Mouse (Mus musculus): ENCODE measurements around the gene Fgfr3. TPM values are rescaled to one million over a fixed set of nuclear protein-coding genes. Genes with fewer than 3 reads are reported as not detected.

Gene Fgfr3
- polyA plus RNA-seq (2015; fragmentation: Nextera tagmentation; extraction: Ambion mirVana) = 24.6 and 32.5 TPM in 2 replicates

- Histone ChIP-seq H3K9me3 (no peaks in the 10 kb centered on the region), H3K27me3 (peaks cover 42% of the 10 kb centered on the region), H3K36me3 (0 out of 2 replicates have a peak, but pooled peaks cover 6% of the 10 kb centered on the region), H3K27ac (peak within 1 kb of the TSS; percentile 78), H3K4me2 (peak within 1 kb of the TSS; percentile 98), H3K4me1 (peaks cover 42% of the 10 kb centered on the region), H3K4me3 (peak within 1 kb of the TSS; percentile 81), H3K9ac (peak within 1 kb of the TSS; percentile 85)
- under 1% methylated on average over 73 of the region's 73 CpGs for WGBS
- peak; percentile 77 for ATAC-seq (ENCODE audit: insufficient number of reproducible peaks, insufficient read depth, low FRiP score, low TSS enrichment, low read depth)
Measured at GRCm38 (mm10) chr5:33721541-33722265, at the start of gene Fgfr3. Gene Fgfr3 (plus strand): TSS chr5:33721674.

GRCm38 (mm10) chr5:33674439-33674838, 47.0 kb upstream of the Fgfr3 start:
- Histone ChIP-seq H3K4me3 (no peak overlapping the region), H3K27me3 (no peaks in the 10 kb centered on the region), H3K4me1 (no peaks in the 10 kb centered on the region), H3K9ac (no peak overlapping the region), H3K27ac (peak overlapping the region; percentile 28; the same call in 1 of the 2 replicates), H3K4me2 (no peak overlapping the region), H3K9me3 (no peaks in the 10 kb centered on the region), H3K36me3 (peaks cover 37% of the 10 kb centered on the region)
- 49% methylated on average over 3 of the region's 3 CpGs for whole genome bisulfite sequencing
- no peak for ATAC-seq (ENCODE audit: insufficient number of reproducible peaks, insufficient read depth, low FRiP score, low TSS enrichment, low read depth)

GRCm38 (mm10) chr5:33675964-33676363, 45.5 kb upstream of the Fgfr3 start:
- Histone ChIP-seq H3K9ac (no peak overlapping the region), H3K4me3 (no peak overlapping the region), H3K27ac (no peak overlapping the region), H3K4me1 (peaks cover under 1% of the 10 kb centered on the region; the same call in 1 of the 2 replicates), H3K36me3 (peaks cover 22% of the 10 kb centered on the region), H3K9me3 (no peaks in the 10 kb centered on the region), H3K27me3 (no peaks in the 10 kb centered on the region), H3K4me2 (no peak overlapping the region)
- 4% methylated on average over 1 of the region's 1 CpGs for WGBS
- no peak for ATAC-seq (ENCODE audit: insufficient number of reproducible peaks, insufficient read depth, low FRiP score, low TSS enrichment, low read depth)

GRCm38 (mm10) chr5:33678244-33678643, 43.2 kb upstream of the Fgfr3 start:
- WGBS = 84% methylated on average over 5 of the region's 5 CpGs
- H3K9ac ChIP-seq = no peak overlapping the region
- H3K27me3 ChIP-seq = no peaks in the 10 kb centered on the region
- H3K27ac ChIP-seq = no peak overlapping the region
- peaks cover under 1% of the 10 kb centered on the region for H3K36me3 ChIP-seq
- no peaks in the 10 kb centered on the region for H3K9me3 ChIP-seq
- H3K4me1 ChIP-seq = peaks cover 9% of the 10 kb centered on the region; the same call in 1 of the 2 replicates
- no peak overlapping the region for H3K4me2 ChIP-seq
- H3K4me3 ChIP-seq = no peak overlapping the region
- ATAC-seq (ENCODE audit: insufficient number of reproducible peaks, insufficient read depth, low FRiP score, low TSS enrichment, low read depth) = no peak

GRCm38 (mm10) chr5:33681044-33681443, 40.4 kb upstream of the Fgfr3 start:
- H3K36me3 ChIP-seq = no peaks in the 10 kb centered on the region
- no peak overlapping the region for H3K4me3 ChIP-seq
- no peak overlapping the region for H3K9ac ChIP-seq
- H3K9me3 ChIP-seq = no peaks in the 10 kb centered on the region
- H3K4me2 ChIP-seq = no peak overlapping the region
- H3K4me1 ChIP-seq = peaks cover 23% of the 10 kb centered on the region
- no peaks in the 10 kb centered on the region for H3K27me3 ChIP-seq
- WGBS = 37% methylated on average over 3 of the region's 3 CpGs
- H3K27ac ChIP-seq = no peak overlapping the region
- no peak for ATAC-seq (ENCODE audit: insufficient number of reproducible peaks, insufficient read depth, low FRiP score, low TSS enrichment, low read depth)

GRCm38 (mm10) chr5:33681611-33682388, 39.7 kb upstream of the Fgfr3 start:
- Histone ChIP-seq H3K9me3 (no peaks in the 10 kb centered on the region), H3K36me3 (no peaks in the 10 kb centered on the region), H3K9ac (peak overlapping the region; percentile 22; the same call in 1 of the 2 replicates), H3K27ac (no peak overlapping the region), H3K27me3 (no peaks in the 10 kb centered on the region), H3K4me3 (no peak overlapping the region), H3K4me1 (peaks cover 23% of the 10 kb centered on the region), H3K4me2 (no peak overlapping the region)
- no peak for ATAC-seq (ENCODE audit: insufficient number of reproducible peaks, insufficient read depth, low FRiP score, low TSS enrichment, low read depth)
- WGBS = 69% methylated on average over 15 of the region's 15 CpGs

- Histone ChIP-seq H3K4me2 (no peak overlapping the region), H3K9me3 (no peaks in the 10 kb centered on the region), H3K27me3 (0 out of 2 replicates have a peak, but pooled peaks cover 4% of the 10 kb centered on the region), H3K9ac (no peak overlapping the region), H3K4me3 (no peak overlapping the region), H3K27ac (no peak overlapping the region), H3K4me1 (peaks cover 23% of the 10 kb centered on the region), H3K36me3 (no peaks in the 10 kb centered on the region)
- WGBS = 82% methylated on average over 4 of the region's 4 CpGs
- ATAC-seq (ENCODE audit: insufficient number of reproducible peaks, insufficient read depth, low FRiP score, low TSS enrichment, low read depth) = no peak
Measured at GRCm38 (mm10) chr5:33682963-33683362, 38.5 kb upstream of the Fgfr3 start.

GRCm38 (mm10) chr5:33683897-33684652, 37.4 kb upstream of the Fgfr3 start:
- no peak for ATAC-seq (ENCODE audit: insufficient number of reproducible peaks, insufficient read depth, low FRiP score, low TSS enrichment, low read depth)
- Histone ChIP-seq H3K27ac (peak overlapping the region; percentile 49; the same call in 1 of the 2 replicates), H3K27me3 (0 out of 2 replicates have a peak, but pooled peaks cover 6% of the 10 kb centered on the region), H3K9me3 (no peaks in the 10 kb centered on the region), H3K4me3 (no peak overlapping the region), H3K9ac (no peak overlapping the region), H3K36me3 (no peaks in the 10 kb centered on the region), H3K4me1 (peaks cover 34% of the 10 kb centered on the region), H3K4me2 (0 out of 2 replicates have a peak overlapping the region, but pooled peaks have one; percentile 2)
- 45% methylated on average over 7 of the region's 7 CpGs for WGBS

GRCm38 (mm10) chr5:33684932-33685331, 36.5 kb upstream of the Fgfr3 start:
- H3K9ac ChIP-seq = no peak overlapping the region
- H3K36me3 ChIP-seq = no peaks in the 10 kb centered on the region
- peak overlapping the region; percentile 49 for H3K27ac ChIP-seq
- no peaks in the 10 kb centered on the region for H3K9me3 ChIP-seq
- no peak overlapping the region for H3K4me3 ChIP-seq
- 0 out of 2 replicates have a peak, but pooled peaks cover 6% of the 10 kb centered on the region for H3K27me3 ChIP-seq
- ATAC-seq (ENCODE audit: insufficient number of reproducible peaks, insufficient read depth, low FRiP score, low TSS enrichment, low read depth) = no peak
- WGBS = 69% methylated on average over 4 of the region's 4 CpGs
- H3K4me2 ChIP-seq = no peak overlapping the region
- H3K4me1 ChIP-seq = peaks cover 43% of the 10 kb centered on the region

- Histone ChIP-seq H3K27me3 (0 out of 2 replicates have a peak, but pooled peaks cover 6% of the 10 kb centered on the region), H3K4me3 (no peak overlapping the region), H3K9ac (no peak overlapping the region), H3K27ac (no peak overlapping the region), H3K4me1 (peaks cover 46% of the 10 kb centered on the region), H3K36me3 (no peaks in the 10 kb centered on the region), H3K9me3 (no peaks in the 10 kb centered on the region), H3K4me2 (no peak overlapping the region)
- ATAC-seq (ENCODE audit: insufficient number of reproducible peaks, insufficient read depth, low FRiP score, low TSS enrichment, low read depth) = no peak
- WGBS = 88% methylated on average over 4 of the region's 4 CpGs
Measured at GRCm38 (mm10) chr5:33687142-33687541, 34.3 kb upstream of the Fgfr3 start.

All from embryonic facial prominence, embryonic 13.5 days (tissue).